Mouse (Mus musculus): Measurements from ENCODE around the gene Gm49358.

The Gm49358 gene

GRCm38 (mm10) chr10:86794794-86795535 is 31.2 kb downstream of the Gm49358 start:
- in situ Hi-C loops (cut with MboI; ENCODE audit: unreplicated experiment in 2 of 2): loop anchor here in 1 of 2 experiments (25.0 kb wide), 1 partner anchor 317 kb away; no protein-coding TSS in a partner anchor

GRCm38 (mm10) chr10:86796073-86796741 is 32.4 kb downstream of the Gm49358 start:
- in situ Hi-C loops (cut with MboI; ENCODE audit: unreplicated experiment in 2 of 2): loop anchor here in 1 of 2 experiments (25.0 kb wide), 1 partner anchor 316 kb away; no protein-coding TSS in a partner anchor

- in situ Hi-C loops (cut with MboI; ENCODE audit: unreplicated experiment in 2 of 2): loop anchor here in 1 of 2 experiments (25.0 kb wide), 1 partner anchor 1605 kb away; no protein-coding TSS in a partner anchor
These were observed 43.6 kb downstream of the Gm49358 start for GRCm38 (mm10) chr10:86807362-86807761.

GRCm38 (mm10) chr10:86808013-86808758 is 44.4 kb downstream of the Gm49358 start:
- in situ Hi-C loops (cut with MboI; ENCODE audit: unreplicated experiment in 2 of 2): loop anchor here in 1 of 2 experiments (25.0 kb wide), 1 partner anchor 1604 kb away; no protein-coding TSS in a partner anchor

GRCm38 (mm10) chr10:86810000-86810399 is 46.2 kb downstream of the Gm49358 start:
- in situ Hi-C loops (cut with MboI; ENCODE audit: unreplicated experiment in 2 of 2): loop anchor here in 1 of 2 experiments (25.0 kb wide), 1 partner anchor 1602 kb away; no protein-coding TSS in a partner anchor

- in situ Hi-C loops (cut with MboI; ENCODE audit: unreplicated experiment in 2 of 2): loop anchor here in 1 of 2 experiments (25.0 kb wide), 1 partner anchor 1602 kb away; no protein-coding TSS in a partner anchor
These were observed 46.8 kb downstream of the Gm49358 start for GRCm38 (mm10) chr10:86810612-86811011.

- in situ Hi-C loops (cut with MboI; ENCODE audit: unreplicated experiment in 2 of 2): loop anchor here in 1 of 2 experiments (25.0 kb wide), 1 partner anchor 1598 kb away; no protein-coding TSS in a partner anchor
These were observed 50.7 kb downstream of the Gm49358 start for GRCm38 (mm10) chr10:86814292-86815131.

GRCm38 (mm10) chr10:86815133-86815532 is 51.4 kb downstream of the Gm49358 start:
- in situ Hi-C loops (cut with MboI; ENCODE audit: unreplicated experiment in 2 of 2): loop anchor here in 1 of 2 experiments (25.0 kb wide), 1 partner anchor 1597 kb away; no protein-coding TSS in a partner anchor

- in situ Hi-C loops (cut with MboI; ENCODE audit: unreplicated experiment in 2 of 2): loop anchor here (5.0 to 25.0 kb wide), 5 partner anchors 32 to 1593 kb away; no protein-coding TSS in a partner anchor
These were observed 55.9 kb downstream of the Gm49358 start for GRCm38 (mm10) chr10:86819649-86820165.

- in situ Hi-C loops (cut with MboI; ENCODE audit: unreplicated experiment in 2 of 2): loop anchor here (5.0 to 25.0 kb wide), 5 partner anchors 34 to 1591 kb away; no protein-coding TSS in a partner anchor
These were observed 57.2 kb downstream of the Gm49358 start for GRCm38 (mm10) chr10:86821014-86821413.

- in situ Hi-C loops (cut with MboI; ENCODE audit: unreplicated experiment in 2 of 2): loop anchor here (5.0 to 25.0 kb wide), 5 partner anchors 37 to 1588 kb away; no protein-coding TSS in a partner anchor
These were observed 60.3 kb downstream of the Gm49358 start for GRCm38 (mm10) chr10:86824093-86824492.

GRCm38 (mm10) chr10:86824871-86825270 is 61.1 kb downstream of the Gm49358 start:
- in situ Hi-C loops (cut with MboI; ENCODE audit: unreplicated experiment in 2 of 2): loop anchor here (5.0 to 25.0 kb wide), 7 partner anchors 38 to 1587 kb away; partner anchors contain the start of genes Hsp90b1 (in 2 of the 2) and Ttc41 (in 2 of the 2)

- in situ Hi-C loops (cut with MboI; ENCODE audit: unreplicated experiment in 2 of 2): loop anchor here (5.0 to 10.0 kb wide), 4 partner anchors 94 to 351 kb away; partner anchors contain the start of genes Hsp90b1 (in 2 of the 2) and Ttc41 (in 2 of the 2)
These were observed 62.2 kb downstream of the Gm49358 start for GRCm38 (mm10) chr10:86825871-86826522.

- in situ Hi-C loops (cut with MboI; ENCODE audit: unreplicated experiment in 2 of 2): loop anchor here (5.0 to 10.0 kb wide), 4 partner anchors 95 to 352 kb away; partner anchors contain the start of genes Hsp90b1 (in 2 of the 2) and Ttc41 (in 2 of the 2)
These were observed 63.2 kb downstream of the Gm49358 start for GRCm38 (mm10) chr10:86826929-86827328.

- in situ Hi-C loops (cut with MboI; ENCODE audit: unreplicated experiment in 2 of 2): loop anchor here (5.0 to 10.0 kb wide), 4 partner anchors 96 to 354 kb away; partner anchors contain the start of genes Hsp90b1 (in 2 of the 2) and Ttc41 (in 2 of the 2)
These were observed 64.7 kb downstream of the Gm49358 start for GRCm38 (mm10) chr10:86828221-86829135.

- in situ Hi-C loops (cut with MboI; ENCODE audit: unreplicated experiment in 2 of 2): loop anchor here (5.0 to 10.0 kb wide), 4 partner anchors 97 to 355 kb away; partner anchors contain the start of genes Hsp90b1 (in 2 of the 2) and Ttc41 (in 2 of the 2)
These were observed 65.7 kb downstream of the Gm49358 start for GRCm38 (mm10) chr10:86829515-86829914.

- in situ Hi-C loops (cut with MboI; ENCODE audit: unreplicated experiment in 2 of 2): no loop called here
These were observed 73.0 kb downstream of the Gm49358 start for GRCm38 (mm10) chr10:86836784-86837183.
